Mouse (Mus musculus): ENCODE data around the gene Exd1.

Gene Exd1

GRCm38 (mm10) chr2:119547522-119548370 lies at the start of gene Exd1, which contains the start of gene Chp1:
Exd1 (minus strand) TSS chr2:119547627.
Chp1 (plus strand) TSS chr2:119547697.
- DNase-seq: peak; percentile 99

GRCm38 (mm10) chr2:119596781-119597330 lies 49.4 kb upstream of the Exd1 start:
- peak; percentile 59 for DNase-seq

GRCm38 (mm10) chr2:119595308-119595707 lies 47.9 kb upstream of the Exd1 start:
- no peak for DNase-seq

GRCm38 (mm10) chr2:119594113-119594981 lies 46.9 kb upstream of the Exd1 start:
- DNase-seq: peak; percentile 98

GRCm38 (mm10) chr2:119593765-119594112 lies 46.3 kb upstream of the Exd1 start:
- DNase-seq: no peak

- no peak for DNase-seq
Observed at GRCm38 (mm10) chr2:119591247-119591646, 43.8 kb upstream of the Exd1 start.

GRCm38 (mm10) chr2:119587383-119587782 lies 40.0 kb upstream of the Exd1 start:
- DNase-seq: no peak

GRCm38 (mm10) chr2:119584282-119584681 lies 36.9 kb upstream of the Exd1 start:
- DNase-seq: no peak

- no peak for DNase-seq
Observed at GRCm38 (mm10) chr2:119583439-119583838, 36.0 kb upstream of the Exd1 start.

GRCm38 (mm10) chr2:119581571-119581970 lies 34.1 kb upstream of the Exd1 start:
- DNase-seq: no peak

GRCm38 (mm10) chr2:119572471-119572870 lies 25.0 kb upstream of the Exd1 start:
- no peak for DNase-seq

GRCm38 (mm10) chr2:119566182-119566855 lies 18.9 kb upstream of the Exd1 start:
- DNase-seq: no peak

- DNase-seq: no peak
Observed at GRCm38 (mm10) chr2:119565284-119565683, 17.9 kb upstream of the Exd1 start.

GRCm38 (mm10) chr2:119561794-119562193 lies 14.4 kb upstream of the Exd1 start:
- DNase-seq: no peak

GRCm38 (mm10) chr2:119558737-119559340 lies 11.4 kb upstream of the Exd1 start:
- DNase-seq: no peak

GRCm38 (mm10) chr2:119558039-119558438 lies 10.6 kb upstream of the Exd1 start:
- no peak for DNase-seq

GRCm38 (mm10) chr2:119549678-119550077 lies 2.3 kb upstream of the Exd1 start:
- DNase-seq: no peak

- no peak for DNase-seq
Observed at GRCm38 (mm10) chr2:119548691-119549090, 1.3 kb upstream of the Exd1 start.

- no peak for DNase-seq
Observed at GRCm38 (mm10) chr2:119548371-119548660, 889 bp upstream of the Exd1 start.

GRCm38 (mm10) chr2:119546848-119547521 lies 442 bp downstream of the Exd1 start:
- DNase-seq: peak; percentile 78

GRCm38 (mm10) chr2:119543656-119544055 lies 3.8 kb downstream of the Exd1 start:
- no peak for DNase-seq

GRCm38 (mm10) chr2:119542106-119542505 lies 5.3 kb downstream of the Exd1 start:
- peak; percentile 27 for DNase-seq

All from right cerebral cortex, adult 18-20 months (tissue).